Mouse (Mus musculus) olfactory bulb, adult 2 months (tissue): ENCODE measurements around the gene Itih3. TPM values are rescaled to one million over a fixed set of nuclear protein-coding genes. Genes with fewer than 3 reads are reported as not detected.

Experiments
- H3K27ac ChIP-seq: fragments of 200-500 bp; 2 replicates; pipeline ENCODE4 v1.5.1; 2012; ENCODE audit warnings: low read depth, low read length; ENCODE audit not compliant: insufficient read depth
- H3K4me1 ChIP-seq: fragments of 200-500 bp; 2 replicates; pipeline ENCODE4 v1.6.1; 2012; ENCODE audit warnings: low read length; ENCODE audit not compliant: control insufficient read depth, insufficient read depth
- H3K4me3 ChIP-seq: fragments of 200-500 bp; 2 replicates; pipeline ENCODE4 v1.5.1; 2012; ENCODE audit warnings: mild to moderate bottlenecking, low read depth, low read length, moderate library complexity; ENCODE audit not compliant: insufficient read depth
- CTCF ChIP-seq: fragments of 200-500 bp; IDR thresholded peaks from 2 replicates; pipeline ENCODE4 v1.5.1; 2012; ENCODE audit warnings: low read depth, mild to moderate bottlenecking, low read length, moderate library complexity; ENCODE audit not compliant: insufficient read depth
- POLR2A ChIP-seq: fragments of 200-500 bp; IDR thresholded peaks from 2 replicates; pipeline ENCODE4 v1.6.1; 2012; ENCODE audit warnings: mild to moderate bottlenecking, low read depth, low read length, moderate library complexity; ENCODE audit not compliant: insufficient read depth
- WGBS: fragments of 180-500 bp; shearing (Covaris S2); methylation state at CpG from one replicate; pipeline ENCODE4 v1.1.7; 2018; 5-methylcytosine and 5-hydroxymethylcytosine counted together
- polyA plus RNA-seq: library from polyadenylated mRNA; stranded (reverse); fragments of >200 nt; gene quantifications from 2 replicates; pipeline ENCODE4 v1.2.4, GENCODE M21; 2012; ENCODE audit warnings: low replicate concordance; ENCODE audit not compliant: missing spikeins, insufficient read depth, insufficient read length

Itih3 gene
- polyA plus RNA-seq, 1 experiment, result not detected

DNA sequence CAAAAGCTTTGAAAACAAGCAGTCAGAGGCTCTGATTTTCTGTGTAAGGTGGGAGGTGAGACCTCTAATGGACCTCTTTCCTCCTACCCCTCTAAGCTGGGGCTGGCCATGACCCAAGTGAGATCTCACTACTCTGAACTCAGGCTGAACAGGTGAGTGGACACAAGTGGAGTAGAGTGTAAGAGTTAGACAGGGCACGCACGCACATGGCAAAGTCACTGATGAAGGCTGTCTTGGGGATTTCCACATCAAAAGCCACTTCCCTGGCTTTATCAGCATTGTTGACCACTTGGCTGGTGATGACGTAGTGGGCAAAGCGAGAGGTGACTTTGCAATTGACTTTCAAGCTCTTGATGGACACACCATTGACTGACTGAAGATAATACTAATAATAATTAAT, 18.7 kb upstream of the Itih3 start:
- Histone ChIP-seq H3K4me3 (no peak overlapping the region), H3K27ac (no peak overlapping the region), H3K4me1 (no peaks in the 10 kb centered on the region)
- no peak for TF ChIP-seq CTCF
- no peak for TF ChIP-seq POLR2A
- WGBS, result 95% methylated on average over 4 of the region's 4 CpGs

DNA sequence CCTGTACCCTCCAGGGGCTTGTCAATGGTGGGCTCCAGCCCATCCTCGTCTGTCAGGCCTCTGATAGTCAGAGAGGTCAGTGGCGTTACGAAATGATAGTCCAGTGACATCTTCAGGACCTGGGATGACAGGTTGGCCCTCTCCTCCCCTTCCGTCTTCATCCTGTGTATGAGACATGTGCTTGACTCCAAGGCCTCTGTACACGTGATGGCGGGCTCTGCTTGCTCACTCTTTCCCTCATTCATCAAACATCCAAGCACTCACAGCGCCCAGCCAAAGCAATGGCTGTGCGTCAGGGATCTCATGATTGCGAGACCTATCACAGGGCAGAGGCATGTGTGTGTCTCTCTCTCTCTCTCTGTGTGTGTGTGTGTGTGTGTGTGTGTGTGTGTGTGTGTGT, 9.8 kb upstream of the Itih3 start:
- Histone ChIP-seq H3K27ac (no peak overlapping the region), H3K4me3 (no peak overlapping the region), H3K4me1 (no peaks in the 10 kb centered on the region)
- WGBS, result 90% methylated on average over 9 of the region's 9 CpGs
- TF ChIP-seq POLR2A, result no peak
- TF ChIP-seq CTCF, result no peak

- 96% methylated on average over 4 of the region's 4 CpGs for WGBS
- H3K27ac ChIP-seq, result no peak overlapping the region
- TF ChIP-seq CTCF (no peak), POLR2A (no peak)
- no peaks in the 10 kb centered on the region for H3K4me1 ChIP-seq
- H3K4me3 ChIP-seq, result no peak overlapping the region
These were observed 6.8 kb upstream of the Itih3 start for GRCm38 (mm10) chr14:30930386-30930785.

DNA sequence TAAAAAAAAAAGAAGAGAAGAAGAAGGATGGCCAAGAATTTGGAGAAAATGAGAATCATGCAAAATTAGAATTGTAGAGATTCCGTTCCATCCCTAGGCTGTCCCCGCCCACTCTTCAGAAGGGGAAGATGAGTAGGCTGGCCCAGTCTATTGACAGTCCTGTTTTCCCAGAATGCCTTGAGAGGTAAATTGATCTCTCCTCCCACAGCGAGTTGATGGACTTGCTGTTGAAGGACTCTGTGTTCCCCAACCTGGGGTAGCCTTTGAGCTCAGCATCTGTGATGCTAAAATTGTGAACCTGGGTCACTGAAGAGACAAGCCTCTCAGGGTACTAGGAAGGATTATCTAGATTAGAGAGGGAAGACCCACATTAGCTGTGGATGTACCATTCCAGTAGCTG, 1.9 kb upstream of the Itih3 start:
- TF ChIP-seq POLR2A (no peak), CTCF (no peak)
- Histone ChIP-seq H3K4me1 (peaks cover 5% of the 10 kb centered on the region; the same call in 1 of the 2 replicates), H3K27ac (no peak overlapping the region), H3K4me3 (no peak overlapping the region)
- WGBS, result 93% methylated on average over 3 of the region's 3 CpGs

DNA sequence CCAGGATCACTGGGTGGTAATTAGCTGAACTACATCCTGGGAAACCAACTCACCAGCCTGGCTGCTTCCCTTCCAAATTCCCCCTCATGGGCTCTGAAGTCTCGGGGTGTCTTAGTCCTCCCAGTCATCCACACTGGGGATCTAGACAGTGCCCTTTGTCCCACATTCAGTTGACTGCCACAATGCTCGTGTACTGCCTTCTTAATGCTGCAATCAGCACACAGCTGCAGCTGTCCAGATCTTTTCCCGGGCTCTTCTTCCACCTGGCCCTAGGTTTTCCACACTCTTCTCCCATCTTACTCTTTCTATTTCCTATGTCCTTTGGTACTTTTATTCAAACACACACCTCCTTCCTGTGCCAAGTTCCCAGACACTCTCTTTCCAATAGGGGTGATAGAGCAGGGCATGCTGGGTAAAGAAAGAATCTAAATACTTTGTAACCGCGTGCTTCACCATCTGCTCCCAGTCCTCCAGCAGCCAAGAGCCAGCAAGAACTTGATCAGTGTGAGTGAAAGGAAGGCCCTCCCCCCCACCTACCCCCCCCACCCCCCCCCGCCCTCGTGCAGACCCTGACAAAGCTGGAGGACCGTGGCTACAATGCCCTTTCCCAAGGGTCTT, 1.4 kb downstream of the Itih3 start:
- 26% methylated on average over 8 of the region's 8 CpGs for WGBS
- TF ChIP-seq CTCF (no peak), POLR2A (no peak)
- no peak overlapping the region for H3K4me3 ChIP-seq
- peaks cover 5% of the 10 kb centered on the region; the same call in 1 of the 2 replicates for H3K4me1 ChIP-seq
- H3K27ac ChIP-seq, result no peak overlapping the region

GRCm38 (mm10) chr14:30916516-30916915, 7.0 kb downstream of the Itih3 start:
- Histone ChIP-seq H3K4me3 (no peak overlapping the region), H3K4me1 (no peaks in the 10 kb centered on the region), H3K27ac (no peak overlapping the region)
- no peak for TF ChIP-seq POLR2A
- no peak for TF ChIP-seq CTCF
- 89% methylated on average over 1 of the region's 1 CpGs for WGBS

DNA sequence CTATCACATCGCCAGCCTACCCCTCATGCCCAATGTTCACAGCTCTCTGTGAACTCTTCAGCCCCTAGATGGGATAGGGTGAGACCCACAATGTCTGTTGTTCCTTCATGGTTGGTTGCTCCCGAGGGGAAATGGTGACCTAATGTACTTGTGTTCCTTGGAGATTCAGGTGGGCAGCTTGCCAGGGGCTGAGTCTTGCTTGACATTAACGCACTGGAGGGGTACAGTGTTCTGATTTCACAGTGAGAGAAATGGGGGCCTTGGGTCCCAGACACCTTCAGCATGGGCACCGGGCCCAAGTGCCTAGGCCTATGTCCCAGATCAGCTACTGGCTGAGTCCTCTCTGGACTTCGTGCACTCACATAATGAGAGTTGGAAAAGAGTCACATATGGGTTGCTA, 10.2 kb downstream of the Itih3 start:
- H3K4me3 ChIP-seq, result no peak overlapping the region
- H3K27ac ChIP-seq, result no peak overlapping the region
- 66% methylated on average over 5 of the region's 5 CpGs for WGBS
- TF ChIP-seq POLR2A (no peak), CTCF (no peak)
- H3K4me1 ChIP-seq, result no peaks in the 10 kb centered on the region

- no peak overlapping the region for H3K27ac ChIP-seq
- TF ChIP-seq CTCF (no peak), POLR2A (no peak)
- no peak overlapping the region for H3K4me3 ChIP-seq
- H3K4me1 ChIP-seq, result no peaks in the 10 kb centered on the region
- WGBS, result 88% methylated on average over 8 of the region's 8 CpGs
These were observed 10.9 kb downstream of the Itih3 start for GRCm38 (mm10) chr14:30912641-30913040.

GRCm38 (mm10) chr14:30911141-30911540, 12.4 kb downstream of the Itih3 start:
- H3K27ac ChIP-seq, result no peak overlapping the region
- no peak overlapping the region for H3K4me3 ChIP-seq
- no peaks in the 10 kb centered on the region for H3K4me1 ChIP-seq
- whole genome bisulfite sequencing, result 92% methylated on average over 8 of the region's 8 CpGs
- no peak for TF ChIP-seq CTCF
- no peak for TF ChIP-seq POLR2A
